Comparison of ENCODE assay signal across 21 mouse cellular contexts in the genomic region with DNA sequence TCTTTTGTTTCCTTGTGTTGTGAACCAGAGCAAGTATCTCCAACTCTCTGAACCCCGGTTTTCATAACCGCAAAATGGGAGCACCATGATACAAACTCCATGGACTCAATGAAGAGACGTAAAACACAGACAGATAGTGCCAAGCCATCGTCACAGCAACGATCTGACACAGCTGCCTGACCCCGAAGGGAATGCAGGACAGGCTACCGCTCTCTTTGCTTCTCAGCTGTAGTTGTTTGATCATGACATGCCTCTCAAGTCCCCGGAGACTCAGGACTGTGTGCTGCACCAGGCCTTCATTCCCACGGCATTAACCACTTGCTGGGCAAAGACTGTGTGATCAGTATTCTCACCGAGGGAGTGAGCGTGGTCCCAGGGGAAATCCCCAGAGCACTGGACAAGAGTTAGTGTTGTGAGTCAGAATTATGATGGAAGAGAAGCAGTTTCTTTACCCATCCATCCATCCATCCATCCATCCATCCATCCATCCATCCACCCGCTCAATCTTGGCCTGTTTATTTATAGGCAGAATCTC. TPM values are rescaled to one million over a fixed set of nuclear protein-coding genes. Genes with fewer than 3 reads are reported as not detected.
DNase-seq lines count a peak whose midpoint lies in the region; ATAC-seq and TF ChIP-seq lines count a peak whose summit lies in the region.
"Had no signal": no experiment of that assay in that cellular context is flagged by ENCODE, and none has a peak within 500 bp of the region (broad histone marks: within the 10 kb centered on the region; RNA-seq: fewer than 3 reads in every experiment).

No protein-coding gene starts in this region.

- H3K4me2 ChIP-seq in lung, embryonic 15.5 days, result no peak overlapping the region
- no peak overlapping the region for H3K4me2 ChIP-seq in stomach, postnatal 0 days (replicated peaks; ENCODE audit: low read depth)
- H3K4me2 ChIP-seq in hindbrain, embryonic 16.5 days (ENCODE audit: low read length), result no peak overlapping the region
- H3K4me2 ChIP-seq: hindbrain, embryonic 14.5 days; intestine, embryonic 15.5 days; midbrain, embryonic 11.5 days had no signal

- H3K4me1 ChIP-seq in lung, embryonic 15.5 days, result peaks cover 41% of the 10 kb centered on the region
- peaks cover 7% of the 10 kb centered on the region for H3K4me1 ChIP-seq in stomach, postnatal 0 days (replicated peaks; ENCODE audit: control insufficient read depth, insufficient read depth)
- H3K4me1 ChIP-seq in hindbrain, embryonic 16.5 days (ENCODE audit: control insufficient read depth, insufficient read depth, low read depth, low read length), result peaks cover 2% of the 10 kb centered on the region; the same call in 1 of the 2 replicates

- no peak for TF ChIP-seq EP300 in stomach, postnatal 0 days (optimal IDR thresholded peaks at IDR 0.05)

- H3K9ac ChIP-seq in lung, embryonic 15.5 days, result no peak overlapping the region
- no peak overlapping the region for H3K9ac ChIP-seq in stomach, postnatal 0 days (ENCODE audit: low read length)
- H3K9ac ChIP-seq in hindbrain, embryonic 16.5 days (ENCODE audit: low read depth, low read length), result no peak overlapping the region
- H3K9ac ChIP-seq: hindbrain, embryonic 14.5 days; intestine, embryonic 15.5 days; liver, embryonic 14.5 days had no signal

- H3K36me3 ChIP-seq in lung, embryonic 15.5 days, result no peaks in the 10 kb centered on the region
- no peaks in the 10 kb centered on the region for H3K36me3 ChIP-seq in stomach, postnatal 0 days (ENCODE audit: control insufficient read depth, insufficient read depth, low read length)
- H3K36me3 ChIP-seq in hindbrain, embryonic 16.5 days (ENCODE audit: control insufficient read depth, insufficient read depth, low read length), result no peaks in the 10 kb centered on the region
- H3K36me3 ChIP-seq: heart, embryonic 10.5 days; intestine, embryonic 15.5 days had no signal

- peaks cover 23% of the 10 kb centered on the region for H3K27me3 ChIP-seq in lung, embryonic 15.5 days
- no peaks in the 10 kb centered on the region; the same call in 1 of the 2 replicates for H3K27me3 ChIP-seq in stomach, postnatal 0 days (ENCODE audit: control insufficient read depth, insufficient read depth, low read length)
- H3K27me3 ChIP-seq in hindbrain, embryonic 16.5 days (replicated peaks; ENCODE audit: control insufficient read depth, insufficient read depth, low read length), result peaks cover 19% of the 10 kb centered on the region
- H3K27me3 ChIP-seq: Patski had no signal

- no peak for ATAC-seq in lung, embryonic 15.5 days (ENCODE audit: borderline replicate concordance, extremely low read depth, low FRiP score, low TSS enrichment)
- no peak for ATAC-seq in stomach, postnatal 0 days (ENCODE audit: low FRiP score, low TSS enrichment)
- ATAC-seq in hindbrain, embryonic 16.5 days, result no peak
- ATAC-seq: forebrain, embryonic 14.5 days had no signal

- no peaks in the 10 kb centered on the region for H3K9me3 ChIP-seq in lung, embryonic 15.5 days
- H3K9me3 ChIP-seq in stomach, postnatal 0 days (ENCODE audit: control insufficient read depth, low read length), result no peaks in the 10 kb centered on the region
- H3K9me3 ChIP-seq in hindbrain, embryonic 16.5 days (ENCODE audit: control insufficient read depth, low read length), result no peaks in the 10 kb centered on the region
- H3K9me3 ChIP-seq: heart, embryonic 10.5 days; intestine, embryonic 15.5 days had no signal

- DNase-seq in gastrocnemius, adult 2 months, result no peak
- no peak for DNase-seq in gastrocnemius, postnatal 4 days (ENCODE audit: low spot score in 2 of 2)
- DNase-seq in lung, postnatal 10 days, result no peak
- peak; percentile 13 for DNase-seq in embryo, embryonic 10.5 days (ENCODE audit: low spot score)
- DNase-seq in stomach, postnatal 0 days (ENCODE audit: low spot score), result no peak
- no peak for DNase-seq in cerebellum, postnatal 10 days
- DNase-seq: B cell, adult 2 months; cerebellum, adult 9-10 months; retina, postnatal 1 day; thymus, postnatal 4 days had no signal

- TF ChIP-seq CTCF in gastrocnemius, adult 2 months (IDR thresholded peaks at IDR 0.05), result no peak
- TF ChIP-seq CTCF in stomach, postnatal 0 days (IDR thresholded peaks at IDR 0.05; ENCODE audit: low read depth), result no peak

- no peak overlapping the region for H3K4me3 ChIP-seq in gastrocnemius, adult 2 months
- H3K4me3 ChIP-seq in lung, embryonic 15.5 days, result no peak overlapping the region
- H3K4me3 ChIP-seq in stomach, postnatal 0 days (ENCODE audit: low read depth, low read length), result no peak overlapping the region
- H3K4me3 ChIP-seq in hindbrain, embryonic 16.5 days (ENCODE audit: low read length), result no peak overlapping the region
- H3K4me3 ChIP-seq: intestine, embryonic 15.5 days had no signal

- peak overlapping the region; percentile 64; the same call in 1 of the 2 replicates for H3K27ac ChIP-seq in gastrocnemius, adult 2 months
- H3K27ac ChIP-seq in lung, embryonic 15.5 days, result peak overlapping the region; percentile 88
- H3K27ac ChIP-seq in stomach, postnatal 0 days (replicated peaks), result peak overlapping the region; percentile 97
- H3K27ac ChIP-seq in hindbrain, embryonic 16.5 days (ENCODE audit: low read depth, low read length), result no peak overlapping the region
- H3K27ac ChIP-seq: hindbrain, embryonic 14.5 days; liver, embryonic 14.5 days had no signal

- intact Hi-C loops in gastrocnemius, adult 2 months (cut with DNase I), result no loop called here

- WGBS in lung, embryonic 15.5 days, result 50% methylated on average over 12 of the region's 12 CpGs
- WGBS in stomach, postnatal 0 days, result 51% methylated on average over 12 of the region's 12 CpGs
- 41% methylated on average over 12 of the region's 12 CpGs for WGBS in hindbrain, embryonic 16.5 days

RNA-seq across cellular contexts. Expression of gene Ppl, which starts 4.9 kb away (rescaled TPM):
- total RNA-seq in gastrocnemius, adult 2 months (2021), result 1 to 10 TPM; 2.5 to 3.7 TPM
- total RNA-seq in gastrocnemius, postnatal 4 days (2021), result under 1 TPM; 0.42 to 0.44 TPM
- polyA plus RNA-seq in lung, embryonic 15.5 days (2015; fragmentation: Nextera tagmentation; extraction: Ambion mirVana), result 6.3 and 6.7 TPM in 2 replicates
- polyA plus RNA-seq in stomach, postnatal 0 days (2015; fragmentation: Nextera tagmentation; extraction: Ambion mirVana), result 61.5 and 66.2 TPM in 2 replicates
- polyA plus RNA-seq in hindbrain, embryonic 16.5 days (2015; fragmentation: Nextera tagmentation; extraction: Ambion mirVana), result 0.07 and 0.16 TPM in 2 replicates

RNA-seq across cellular contexts. Expression of gene Sec14l5, which starts 9.8 kb away (rescaled TPM):
- total RNA-seq in gastrocnemius, adult 2 months (2021), result 10 to 100 TPM in 1 of 2 experiments, 1 to 10 TPM in 1; 7.6 to 16.1 TPM
- 1 to 10 TPM; 5.7 to 7.3 TPM for total RNA-seq in gastrocnemius, postnatal 4 days (2021)
- polyA plus RNA-seq in lung, embryonic 15.5 days (2015; fragmentation: Nextera tagmentation; extraction: Ambion mirVana), result 0.65 and 0.78 TPM in 2 replicates
- polyA plus RNA-seq in stomach, postnatal 0 days (2015; fragmentation: Nextera tagmentation; extraction: Ambion mirVana), result 0.04 TPM in 2 replicates
- 0.15 and 0.27 TPM in 2 replicates for polyA plus RNA-seq in hindbrain, embryonic 16.5 days (2015; fragmentation: Nextera tagmentation; extraction: Ambion mirVana)
- polyA plus RNA-seq: heart, embryonic 10.5 days; kidney, embryonic 14.5 days; limb, embryonic 11.5 days; Patski had no signal
